Mouse (Mus musculus): ENCODE data around the gene Apbb2.

DNA sequence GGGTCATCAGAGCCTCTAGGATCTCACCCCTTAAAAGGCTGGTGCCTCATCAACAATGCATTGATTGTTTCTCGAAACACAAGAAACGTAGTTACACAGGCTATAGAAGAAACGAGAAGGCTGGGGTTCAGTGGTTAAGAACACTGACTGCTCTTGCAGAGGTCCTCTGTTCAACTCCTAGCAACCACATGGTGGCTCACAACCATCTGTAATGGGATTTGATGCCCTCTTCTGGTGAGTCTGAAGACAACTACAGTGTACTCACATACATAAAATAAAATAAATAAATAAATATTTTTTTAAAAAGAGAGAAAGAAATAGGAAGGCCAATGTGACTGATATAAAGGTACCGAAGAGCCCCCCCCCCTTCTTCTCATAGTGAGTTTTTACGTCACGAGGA lies 228.0 kb downstream of the Apbb2 start:
- TF ChIP-seq POLR2A (IDR thresholded peaks at IDR 0.05; ENCODE audit: low read depth, low read length), result no peak
- no peak for TF ChIP-seq CTCF (conservative IDR thresholded peaks at IDR 0.05; ENCODE audit: insufficient read depth, insufficient read length, low read depth, low read length)

Data from kidney, adult 2 months (tissue).